Mouse (Mus musculus): Measurements from ENCODE around the gene Inhbc. TPM values are rescaled to one million over a fixed set of nuclear protein-coding genes. Genes with fewer than 3 reads are reported as not detected.
"Not testable (repeated sequence)": the region's sequence is repeated elsewhere in the genome, so short reads cannot be mapped to it uniquely, and the experiment has no call there.

Gene Inhbc
- total RNA-seq, 1 experiment from 2014 or later = not detected

DNA sequence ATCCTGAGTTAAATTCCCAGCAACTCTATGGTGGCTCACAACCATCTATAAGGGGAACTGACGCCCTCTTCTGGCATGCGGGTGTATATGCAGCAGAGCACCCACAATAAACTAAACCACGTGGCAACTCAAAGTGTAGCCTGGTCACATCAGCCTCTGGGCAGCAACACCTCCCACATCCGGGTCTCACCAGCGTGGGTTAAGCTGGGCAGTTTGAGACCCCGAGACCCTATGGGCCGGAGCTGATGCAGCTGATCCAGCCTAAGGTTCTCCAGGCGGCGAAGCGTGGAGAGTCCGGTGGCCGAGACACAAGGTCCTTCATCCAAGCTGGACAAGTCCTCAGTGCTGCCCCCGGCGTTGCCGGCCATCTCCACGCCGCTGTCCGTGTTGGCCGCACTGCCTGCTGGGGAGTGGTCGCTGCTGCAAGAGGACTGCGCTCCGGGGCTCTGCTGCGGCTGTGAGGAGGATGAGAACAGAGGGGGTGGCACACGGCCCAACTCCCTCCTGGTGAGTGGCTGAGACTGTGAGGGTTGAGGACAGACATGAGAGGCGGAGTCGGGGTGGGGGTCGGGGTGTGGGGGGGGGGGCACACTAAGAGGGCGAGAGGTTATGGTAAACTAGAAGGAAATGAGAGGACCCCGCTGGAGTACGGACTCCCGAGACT lies 37.9 kb downstream of the Inhbc start:
- ATAC-seq (replicated peaks; ENCODE audit: low read depth, poor library complexity, severe bottlenecking) = no peak

DNA sequence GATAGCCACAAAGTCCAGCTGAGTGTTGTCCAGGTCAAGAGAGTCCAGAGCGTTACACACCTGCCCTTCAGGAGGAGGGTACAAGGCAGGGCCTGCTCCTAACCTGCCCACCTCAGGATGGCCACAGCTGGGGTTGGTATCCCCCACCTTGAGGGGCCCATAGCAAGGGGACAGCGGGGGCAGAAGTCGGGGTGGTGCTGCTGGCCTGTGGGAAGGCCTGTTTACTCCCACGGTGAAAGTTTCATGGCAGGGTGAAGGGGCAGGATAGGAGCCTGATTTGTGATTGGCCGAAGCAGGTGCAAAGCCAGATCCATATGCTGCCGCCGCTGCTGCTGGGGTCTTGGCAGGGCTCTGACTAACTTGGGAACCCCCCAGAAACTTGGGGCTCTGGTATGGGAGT lies 40.0 kb downstream of the Inhbc start:
- no peak for ATAC-seq (replicated peaks; ENCODE audit: low read depth, poor library complexity, severe bottlenecking)

DNA sequence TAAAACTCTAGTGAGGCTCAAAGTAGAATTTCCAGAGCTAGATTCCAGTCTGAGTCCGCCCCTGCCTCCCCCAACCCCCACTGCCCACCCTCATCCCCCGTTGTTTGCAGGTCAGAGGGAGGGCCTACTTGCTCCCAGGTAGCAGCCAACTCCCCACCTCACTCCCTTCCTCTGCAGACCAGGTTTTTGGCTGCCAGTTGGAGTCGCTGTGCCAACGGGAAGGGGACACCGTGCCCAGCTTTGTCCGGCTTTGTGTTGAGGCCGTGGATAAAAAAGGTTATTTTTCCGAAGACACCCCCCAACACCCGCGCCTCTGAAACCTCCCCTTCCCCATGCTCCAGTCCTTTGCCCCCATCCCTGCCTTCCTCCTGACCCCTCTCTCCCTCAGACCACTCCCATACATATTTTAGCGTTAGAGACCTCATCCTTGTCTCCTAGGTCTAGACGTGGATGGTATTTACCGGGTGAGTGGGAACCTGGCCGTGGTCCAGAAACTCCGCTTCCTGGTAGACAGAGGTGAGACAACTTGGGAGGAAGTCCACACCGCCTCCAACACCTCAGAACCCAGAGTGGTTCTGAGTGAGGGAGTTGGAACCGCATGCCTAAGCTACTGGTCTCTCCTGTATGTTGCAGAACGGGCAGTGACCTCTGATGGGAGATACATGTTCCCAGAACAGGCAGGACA lies 42.6 kb downstream of the Inhbc start:
- no peak for ATAC-seq (replicated peaks; ENCODE audit: low read depth, poor library complexity, severe bottlenecking)

DNA sequence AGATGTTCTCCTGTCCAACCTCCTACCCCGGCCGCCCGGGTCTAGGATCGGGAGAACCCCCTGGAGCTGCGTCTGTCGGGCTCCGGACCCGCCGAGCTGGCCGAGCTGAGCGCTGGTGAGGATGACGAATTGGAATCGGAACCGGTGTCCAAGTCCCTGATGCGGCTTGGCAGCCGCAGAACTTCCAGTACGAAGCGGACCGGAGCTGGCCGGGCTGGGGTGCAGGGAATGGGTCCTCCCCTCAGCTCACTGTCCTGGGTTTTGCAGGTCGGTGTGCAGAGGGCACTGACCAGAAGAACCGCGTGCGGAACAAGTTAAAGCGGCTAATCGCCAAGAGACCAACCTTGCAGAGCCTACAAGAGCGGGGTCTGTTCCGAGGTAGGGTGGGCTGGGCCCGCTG lies 43.4 kb downstream of the Inhbc start:
- no peak for ATAC-seq (replicated peaks; ENCODE audit: low read depth, poor library complexity, severe bottlenecking)

DNA sequence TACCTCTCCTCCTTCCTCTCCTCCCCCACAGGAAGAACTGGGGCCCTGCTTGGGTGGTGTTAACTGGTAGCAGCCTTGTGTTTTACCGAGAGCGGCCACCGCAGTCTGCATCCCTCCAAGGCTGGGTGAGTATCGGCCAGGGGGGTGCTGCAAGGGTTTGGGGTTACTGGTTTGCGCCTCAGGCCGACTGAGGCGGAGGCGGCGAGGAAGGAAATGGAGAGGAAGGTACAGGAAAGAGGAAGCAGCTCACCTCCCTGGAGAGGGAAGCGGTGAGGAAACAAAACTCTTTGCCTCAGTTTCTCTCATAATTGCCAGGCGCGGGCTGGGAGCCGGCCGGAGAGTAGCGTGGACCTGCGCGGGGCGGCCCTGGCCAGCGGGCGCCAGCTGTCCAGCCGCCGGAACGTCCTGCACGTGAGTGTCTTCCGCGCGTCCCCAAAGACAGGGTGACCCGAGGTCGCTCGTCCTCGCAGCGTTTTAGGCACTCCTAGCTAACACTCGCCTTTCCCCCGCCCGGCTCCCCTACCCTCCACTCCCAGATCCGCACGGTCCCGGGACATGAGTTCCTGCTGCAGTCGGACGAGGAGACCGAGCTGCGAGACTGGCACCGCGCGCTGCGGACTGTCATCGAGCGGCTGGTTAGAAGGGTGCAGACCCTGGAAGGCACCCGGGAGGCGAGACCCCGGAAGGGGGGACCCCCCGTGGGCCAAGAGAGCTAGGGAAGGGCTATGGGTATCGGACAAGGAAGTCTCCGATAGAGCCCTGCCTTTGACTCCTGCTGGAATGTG lies 44.0 kb downstream of the Inhbc start:
- ATAC-seq (replicated peaks; ENCODE audit: low read depth, poor library complexity, severe bottlenecking) = peak; percentile 10; the same call in 1 of the 2 replicates

DNA sequence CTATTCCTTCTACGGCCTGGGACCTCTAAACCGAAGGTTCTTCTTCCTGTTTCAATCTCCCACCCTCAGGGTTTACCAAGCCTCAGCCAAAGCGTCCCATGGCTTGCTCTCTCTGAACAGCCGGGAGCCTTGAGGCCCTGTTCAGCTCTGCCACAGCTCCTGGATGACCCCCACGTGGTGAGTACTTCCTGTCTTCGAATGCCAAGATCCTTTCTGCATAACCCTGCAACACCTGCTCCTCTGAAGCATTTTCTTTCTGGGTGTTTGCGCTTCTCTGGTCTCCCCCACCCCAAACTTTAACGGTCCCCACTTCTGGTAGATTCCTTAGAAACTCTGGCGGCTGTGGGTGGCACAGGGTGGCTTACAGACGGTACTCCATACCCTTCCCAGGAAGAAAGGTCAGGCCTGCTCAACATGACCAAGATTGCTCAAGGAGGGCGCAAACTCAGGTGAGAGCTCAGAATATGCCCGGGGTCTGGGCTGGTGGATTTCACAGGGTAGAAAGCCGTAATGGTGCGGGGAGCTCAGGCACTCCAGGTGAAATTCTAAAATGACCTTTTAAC lies 44.7 kb downstream of the Inhbc start:
- no peak for ATAC-seq (replicated peaks; ENCODE audit: low read depth, poor library complexity, severe bottlenecking)

DNA sequence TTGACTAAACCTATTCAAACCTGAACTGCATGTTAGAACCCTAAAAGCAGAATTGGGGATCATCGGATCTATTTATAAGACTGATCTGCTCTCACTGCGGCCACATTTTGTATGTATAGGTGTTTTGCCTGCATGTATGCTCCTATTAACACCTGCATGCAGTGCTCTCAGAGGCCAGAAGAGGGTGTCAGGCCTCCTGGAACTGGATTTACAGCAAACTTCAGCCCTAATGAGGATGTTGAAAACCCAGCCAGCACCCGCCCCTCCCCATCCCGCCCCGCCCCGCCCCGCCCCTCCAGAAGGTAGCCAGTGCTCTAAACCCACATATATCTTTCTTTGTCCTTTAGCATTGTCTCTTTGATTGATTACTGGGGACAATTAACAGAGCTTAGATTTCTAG lies 45.7 kb downstream of the Inhbc start:
- peak; percentile 69 for ATAC-seq (replicated peaks; ENCODE audit: low read depth, poor library complexity, severe bottlenecking)

DNA sequence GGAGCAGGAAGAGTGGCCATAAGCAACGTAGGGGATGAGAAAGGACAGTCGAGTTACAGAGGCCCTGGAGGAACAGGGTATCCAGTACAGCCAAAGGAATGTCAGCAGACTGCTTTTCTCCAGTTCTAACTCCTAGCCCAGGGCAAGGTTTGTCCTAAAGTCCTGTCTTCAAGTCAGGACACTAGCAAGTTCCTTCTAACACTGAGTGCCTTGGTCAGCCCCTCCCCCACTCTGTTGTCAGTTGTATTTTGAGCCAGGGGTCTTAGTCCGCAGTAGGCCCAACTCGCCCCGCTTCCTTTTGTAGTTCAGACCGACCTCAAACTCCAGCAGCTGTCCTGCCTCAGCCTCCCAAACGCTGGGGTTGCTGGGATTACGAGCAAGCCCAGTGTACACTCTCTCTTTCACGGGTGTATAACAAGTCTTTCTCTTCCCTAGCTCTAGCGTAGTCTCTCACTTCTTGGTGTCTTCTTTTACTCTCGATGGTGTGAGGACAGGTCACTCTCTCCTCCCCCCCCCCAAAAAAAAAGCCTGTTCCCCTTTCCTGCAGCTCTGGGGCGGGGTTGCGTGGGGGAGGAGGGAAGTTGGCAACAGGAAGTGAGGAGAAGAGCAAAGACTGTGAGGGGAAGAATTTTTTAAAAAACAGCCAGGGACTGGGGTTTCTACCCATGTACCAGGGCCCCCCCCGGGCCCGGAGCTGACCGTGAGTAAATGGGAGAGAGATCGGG lies 46.9 kb downstream of the Inhbc start:
- peak; percentile 66 for ATAC-seq (replicated peaks; ENCODE audit: low read depth, poor library complexity, severe bottlenecking)

DNA sequence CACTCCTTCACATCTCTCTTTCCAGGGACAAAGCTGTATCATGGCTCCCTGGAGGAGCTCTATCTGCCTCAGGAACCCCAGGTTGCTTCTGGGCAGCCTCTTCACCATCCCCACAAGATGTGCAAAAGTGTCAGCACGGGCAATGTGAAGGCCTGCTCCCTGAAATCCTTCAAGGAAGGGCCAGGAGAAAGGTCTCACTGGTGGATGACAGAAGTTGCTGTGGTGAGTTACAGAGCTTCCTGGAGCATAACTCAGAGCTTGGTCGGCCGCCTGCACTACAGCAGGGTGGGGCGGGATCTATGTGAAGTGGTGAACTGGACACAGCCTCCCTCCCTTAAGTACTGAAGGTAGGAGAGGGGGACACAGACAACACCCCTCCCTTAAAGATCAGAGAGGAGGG lies 47.6 kb downstream of the Inhbc start:
- no peak for ATAC-seq (replicated peaks; ENCODE audit: low read depth, poor library complexity, severe bottlenecking)

DNA sequence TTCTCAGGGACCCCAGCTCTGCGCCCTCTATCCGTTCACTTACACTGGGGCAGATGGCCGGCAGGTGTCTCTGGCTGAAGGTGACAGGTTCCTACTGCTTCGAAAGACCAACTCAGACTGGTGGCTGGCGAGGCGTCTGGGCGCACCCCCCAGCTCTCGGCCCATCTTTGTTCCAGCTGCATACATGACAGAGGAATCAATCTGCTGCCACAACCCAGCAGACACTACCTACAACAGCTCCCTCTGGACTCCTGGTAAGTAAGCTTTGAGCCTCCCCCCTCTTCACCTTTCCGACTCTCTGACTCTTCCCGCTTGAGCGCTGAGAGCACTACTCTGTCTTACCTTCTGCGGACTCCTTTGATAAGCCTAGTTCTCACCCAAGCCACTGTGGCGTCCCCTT lies 48.1 kb downstream of the Inhbc start:
- ATAC-seq (replicated peaks; ENCODE audit: low read depth, poor library complexity, severe bottlenecking) = no peak

DNA sequence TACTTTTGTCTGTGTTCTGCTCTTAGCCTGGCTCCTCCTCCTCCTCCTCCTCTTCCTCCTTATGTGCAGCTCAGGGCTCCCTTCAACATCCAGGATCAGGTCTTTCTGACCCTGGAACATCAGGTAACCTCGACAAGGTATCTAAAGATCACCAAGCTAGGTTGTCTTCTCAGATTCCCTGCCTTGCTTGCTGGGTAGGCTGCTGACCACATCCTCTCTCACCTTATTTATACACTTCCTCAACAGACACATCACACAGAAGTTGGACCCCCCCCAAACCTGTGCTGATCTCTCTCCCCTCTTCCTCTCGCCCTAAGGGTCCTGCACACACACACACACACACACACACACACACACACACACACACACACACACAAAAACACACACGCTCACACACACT lies 48.6 kb downstream of the Inhbc start, which contains the start of gene Arhgap9:
Gene Arhgap9, plus strand, starts transcription at position 344 of the 400 bp plus-strand sequence.
- ATAC-seq (replicated peaks; ENCODE audit: low read depth, poor library complexity, severe bottlenecking) = no peak

DNA sequence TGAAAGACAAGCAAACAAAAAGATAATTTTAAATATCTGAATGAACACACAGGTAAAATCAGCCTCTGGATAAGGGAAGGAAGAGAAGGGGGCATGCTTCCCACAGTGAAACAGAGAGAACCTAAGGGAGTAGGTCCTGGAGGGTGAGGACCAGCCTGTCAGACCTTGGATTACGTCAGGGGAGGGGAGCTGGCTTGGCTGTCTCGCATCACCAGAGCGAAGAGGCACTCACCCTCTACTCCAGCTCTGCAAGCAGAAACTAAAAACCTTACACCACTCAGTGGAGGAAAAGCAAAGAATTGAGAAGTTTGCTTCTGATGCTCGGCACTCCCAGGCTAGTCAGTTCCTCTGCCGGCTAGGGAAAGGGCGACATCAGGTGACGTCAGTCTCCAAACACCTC lies 50.3 kb downstream of the Inhbc start:
- no peak for ATAC-seq (replicated peaks; ENCODE audit: low read depth, poor library complexity, severe bottlenecking)

DNA sequence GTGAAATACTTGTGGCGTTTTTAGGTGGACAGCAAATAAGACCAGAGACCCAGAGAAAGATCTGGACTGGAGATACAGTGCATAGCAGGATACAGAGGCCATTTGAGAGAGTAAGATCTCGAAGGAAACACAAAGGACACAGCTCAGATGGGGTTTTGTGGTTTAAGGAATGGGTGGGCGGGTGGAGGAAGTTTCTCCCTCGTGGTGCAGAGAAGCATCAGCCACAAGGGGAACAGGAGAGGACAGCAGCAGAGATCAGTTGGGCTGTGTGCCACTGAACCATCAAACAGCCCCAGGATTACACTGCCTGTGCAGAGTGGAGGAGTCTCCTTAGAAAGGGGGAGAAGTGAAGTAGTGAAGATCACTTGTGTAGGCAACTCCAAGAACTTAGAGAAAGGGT lies 52.2 kb downstream of the Inhbc start:
- ATAC-seq (replicated peaks; ENCODE audit: low read depth, poor library complexity, severe bottlenecking) = peak; percentile 75

DNA sequence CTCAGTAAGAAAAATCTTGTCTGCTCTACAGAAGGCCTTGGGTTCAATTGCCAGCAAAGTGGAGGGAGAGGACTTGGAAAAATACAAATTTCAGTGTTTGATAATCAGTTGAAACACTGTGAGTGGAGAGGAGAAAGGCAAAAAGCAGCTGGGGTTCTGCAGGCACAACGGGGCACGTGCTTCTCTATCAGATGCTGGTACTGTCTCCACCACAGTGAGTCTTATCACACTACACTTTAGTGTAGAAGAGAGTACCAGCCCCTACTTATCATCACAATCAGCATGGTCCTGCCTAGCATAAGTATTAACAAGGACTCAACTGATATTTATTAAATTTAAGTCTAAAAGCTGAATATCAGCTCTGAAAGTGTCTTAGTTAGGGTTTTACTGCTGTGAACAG lies 53.0 kb downstream of the Inhbc start:
- ATAC-seq (replicated peaks; ENCODE audit: low read depth, poor library complexity, severe bottlenecking) = no peak

DNA sequence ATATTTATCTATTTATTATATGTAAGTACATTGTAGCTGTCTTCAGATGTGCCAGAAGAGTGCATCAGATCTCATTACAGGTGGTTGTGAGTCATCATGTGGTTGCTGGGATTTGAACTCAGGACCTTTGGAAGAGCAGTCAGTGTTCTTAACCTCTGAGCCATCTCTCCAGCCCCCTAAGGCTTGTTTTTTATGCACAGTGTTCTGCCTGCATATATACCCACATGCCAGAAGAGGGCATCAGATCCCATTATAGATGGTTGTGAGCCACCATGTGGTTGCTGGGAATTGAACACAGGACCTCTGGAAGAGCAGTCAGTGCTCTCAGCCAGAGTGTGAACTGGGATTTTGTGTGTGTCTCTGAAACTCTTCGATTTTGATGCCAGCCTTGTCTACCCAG lies 55.3 kb downstream of the Inhbc start:
- not testable (repeated sequence) for ATAC-seq (replicated peaks; ENCODE audit: low read depth, poor library complexity, severe bottlenecking)

DNA sequence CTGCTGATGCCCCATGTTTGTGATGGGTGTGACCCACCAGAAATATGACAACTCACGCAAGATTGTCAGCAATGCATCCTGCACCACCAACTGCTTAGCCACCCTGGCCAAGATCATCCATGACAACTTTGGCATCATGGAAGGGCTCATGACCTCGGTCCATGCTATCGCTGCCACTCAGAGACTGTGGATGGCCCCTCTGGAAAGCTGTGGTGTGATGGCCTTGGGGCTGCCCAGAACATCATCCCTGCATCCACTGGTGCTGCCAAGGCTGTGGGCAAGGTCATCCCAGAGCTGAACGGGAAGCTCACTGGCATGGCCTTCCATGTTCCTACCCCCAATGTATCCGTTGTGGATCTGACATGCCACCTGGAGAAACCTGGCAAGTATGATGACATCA lies 56.7 kb downstream of the Inhbc start:
- ATAC-seq (replicated peaks; ENCODE audit: low read depth, poor library complexity, severe bottlenecking) = not testable (repeated sequence)

DNA sequence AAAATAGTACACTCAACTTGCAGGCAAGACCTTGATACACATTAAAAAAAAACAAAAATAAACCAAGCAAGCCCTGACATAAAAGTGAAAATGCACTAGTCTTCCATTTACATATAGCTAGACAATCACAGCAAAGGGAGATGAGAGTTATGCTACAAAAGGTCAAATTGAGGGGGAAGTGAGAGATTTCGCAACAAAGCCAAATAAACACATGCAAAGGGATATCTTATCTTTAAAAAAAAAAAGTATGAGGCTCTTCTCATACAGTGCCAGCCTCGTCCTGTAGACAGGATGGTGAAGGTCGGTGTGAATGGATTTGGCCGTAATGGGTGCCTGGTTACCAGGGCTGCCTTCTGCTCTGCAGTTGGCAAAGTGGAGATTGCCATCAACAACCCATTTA lies 57.4 kb downstream of the Inhbc start:
- ATAC-seq (replicated peaks; ENCODE audit: low read depth, poor library complexity, severe bottlenecking) = 0 out of 2 replicates have a peak, but pooled peaks have one; percentile 5

DNA sequence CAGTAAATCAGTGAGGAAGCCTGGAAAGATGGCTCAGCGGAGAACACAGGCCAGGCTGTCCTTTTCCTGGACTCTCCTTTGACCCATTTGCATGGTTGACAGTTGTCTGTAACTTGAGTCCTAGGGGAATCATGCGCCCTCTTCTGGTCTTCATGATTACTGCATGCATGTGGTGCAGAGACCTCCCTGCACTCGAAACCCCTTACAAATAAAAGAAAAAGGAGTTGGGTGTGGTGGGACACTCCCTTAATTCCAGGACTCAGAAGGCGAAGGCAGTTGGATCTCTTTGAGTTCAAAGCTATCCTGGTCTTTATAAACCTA lies 57.9 kb downstream of the Inhbc start:
- peak; percentile 71 for ATAC-seq (replicated peaks; ENCODE audit: low read depth, poor library complexity, severe bottlenecking)

DNA sequence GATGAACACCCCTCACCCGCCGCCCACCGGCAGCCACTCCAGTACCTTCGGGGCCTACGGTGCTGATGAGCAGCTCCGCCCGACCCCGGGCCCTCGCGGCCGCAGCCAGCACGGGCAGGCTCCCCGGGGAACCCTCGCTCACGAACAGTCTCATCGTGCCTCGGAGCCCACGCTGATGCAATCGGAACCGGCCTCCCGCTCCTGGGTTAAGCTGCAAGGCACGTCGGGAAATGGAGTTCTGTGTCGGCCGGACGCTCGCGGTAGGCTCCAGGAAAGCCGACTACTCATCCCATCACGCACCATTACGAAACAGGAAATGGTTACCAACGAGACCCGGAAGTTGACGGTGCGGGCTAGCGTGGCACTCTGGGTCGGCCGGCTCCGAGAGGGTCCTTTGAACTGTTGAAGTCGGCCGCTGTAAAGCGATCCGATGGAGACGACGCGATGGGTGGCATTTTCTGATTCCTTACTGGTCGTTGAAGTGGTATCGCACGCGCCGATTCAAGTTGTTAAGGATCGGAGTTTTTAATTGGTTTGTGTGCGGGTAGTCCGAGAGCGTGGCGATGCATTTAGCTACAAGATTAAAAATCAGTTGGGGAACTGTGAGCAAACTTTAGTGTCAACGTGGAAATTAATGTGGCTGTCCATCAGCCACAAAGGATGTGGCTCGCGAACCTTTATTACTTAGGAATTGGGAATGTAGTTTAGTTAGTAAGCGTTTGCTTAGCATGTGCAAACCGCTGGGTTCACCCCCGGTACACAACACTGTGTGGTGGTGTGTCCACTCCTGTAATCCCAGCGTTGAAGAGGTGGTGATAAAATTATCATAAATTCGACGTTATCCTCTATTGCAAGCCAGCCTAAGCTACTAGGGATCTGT lies 58.5 kb downstream of the Inhbc start, which contains the start of gene Mars:
Gene Mars, minus strand, starts transcription at position 311 of the 880 bp plus-strand sequence.
- ATAC-seq (replicated peaks; ENCODE audit: low read depth, poor library complexity, severe bottlenecking) = peak; percentile 87
